Mouse (Mus musculus) CD4-positive, CD25-positive, alpha-beta regulatory T cell, adult 9 weeks (primary cell): ENCODE measurements around the gene Tead4. TPM values are rescaled to one million over a fixed set of nuclear protein-coding genes. Genes with fewer than 3 reads are reported as not detected.

Experiments
- polyA plus RNA-seq: library from polyadenylated mRNA; unstranded; fragments of 100-300 nt; shearing (Covaris generic); gene quantifications from one replicate; pipeline ENCODE4 v1.2.1, GENCODE M21; 2017

The Tead4 gene
- polyA plus RNA-seq = not detected

DNA sequence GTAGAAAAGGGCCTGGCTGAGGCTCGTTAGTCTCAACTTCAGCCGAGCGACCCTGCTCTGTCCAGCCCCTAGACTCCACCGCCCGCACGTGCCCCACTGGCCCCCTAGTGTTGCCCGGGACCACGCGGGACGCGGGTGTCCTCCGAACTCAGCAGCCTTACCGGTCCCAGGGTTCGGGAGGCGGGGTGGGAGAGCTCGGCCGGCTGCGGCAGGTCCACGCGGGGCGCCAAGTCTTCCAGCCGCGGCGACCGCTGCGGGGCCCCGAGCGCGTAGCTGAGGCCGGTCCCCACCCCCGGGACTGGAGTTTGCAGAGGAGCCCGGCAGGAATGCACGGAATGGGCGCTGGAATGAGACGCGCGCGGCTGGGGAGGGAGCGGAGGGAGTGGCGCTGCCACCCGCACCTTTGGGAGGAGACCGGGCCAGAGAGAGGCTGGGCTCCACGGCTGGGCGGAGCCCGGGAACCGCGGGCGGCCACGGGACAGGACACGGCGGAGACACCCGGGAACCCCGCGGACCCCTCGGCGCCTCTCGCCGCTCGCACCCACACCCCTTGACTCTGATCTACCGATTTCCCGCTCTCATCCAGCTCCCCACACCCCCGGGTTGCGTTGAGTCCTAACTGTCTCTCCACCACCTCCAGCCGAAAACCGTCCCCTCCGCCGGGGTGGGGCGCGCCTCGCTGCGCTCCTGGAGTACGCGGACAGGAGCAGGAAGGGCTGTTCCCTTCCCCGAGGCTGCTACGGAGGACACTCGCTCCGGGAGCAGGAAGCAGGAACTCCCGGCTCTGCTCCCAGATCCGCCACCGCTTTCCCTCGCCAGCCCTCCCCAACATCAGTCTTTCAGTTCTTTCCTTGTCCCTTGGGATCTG, at the start of gene Tead4:
Gene Tead4 (minus strand): TSS at position 690 of the 868 bp plus-strand sequence.

Other genes starting within 250 kb of the Tead4 start
- gene Tspan9, start 157.2 kb downstream of the Tead4 start, polyA plus RNA-seq = 4.0 TPM
- gene Tulp3, start 55.0 kb upstream of the Tead4 start, polyA plus RNA-seq = 2.1 TPM
- 59.0 TPM for gene Rhno1, start 62.1 kb upstream of the Tead4 start, polyA plus RNA-seq
- gene Foxm1, start 62.1 kb upstream of the Tead4 start, polyA plus RNA-seq = 0.57 TPM
- gene Tex52, start 74.6 kb upstream of the Tead4 start, polyA plus RNA-seq = not detected
- gene Gm44596, start 74.7 kb upstream of the Tead4 start, polyA plus RNA-seq = not detected
- 1.8 TPM for gene Nrip2, start 98.5 kb upstream of the Tead4 start, polyA plus RNA-seq
- gene Itfg2, start 124.1 kb upstream of the Tead4 start, polyA plus RNA-seq = 34.7 TPM
- 38.2 TPM for gene Fkbp4, start 137.9 kb upstream of the Tead4 start, polyA plus RNA-seq
- not detected for gene Pzp, start 225.9 kb upstream of the Tead4 start, polyA plus RNA-seq